Mouse (Mus musculus) right cerebral cortex, postnatal 10 days (tissue): Measurements from ENCODE around the gene Ankrd6.

Source experiments
- DNase-seq, 2 experiments: peaks; one replicate each; pipeline ENCODE4 v3.0.0; 2021; ENCODE audit warnings: low spot score in 2 of 2

The Ankrd6 gene

GRCm38 (mm10) chr4:32951035-32951940 lies 647 bp upstream of the Ankrd6 start:
- DNase-seq: no peak

DNA sequence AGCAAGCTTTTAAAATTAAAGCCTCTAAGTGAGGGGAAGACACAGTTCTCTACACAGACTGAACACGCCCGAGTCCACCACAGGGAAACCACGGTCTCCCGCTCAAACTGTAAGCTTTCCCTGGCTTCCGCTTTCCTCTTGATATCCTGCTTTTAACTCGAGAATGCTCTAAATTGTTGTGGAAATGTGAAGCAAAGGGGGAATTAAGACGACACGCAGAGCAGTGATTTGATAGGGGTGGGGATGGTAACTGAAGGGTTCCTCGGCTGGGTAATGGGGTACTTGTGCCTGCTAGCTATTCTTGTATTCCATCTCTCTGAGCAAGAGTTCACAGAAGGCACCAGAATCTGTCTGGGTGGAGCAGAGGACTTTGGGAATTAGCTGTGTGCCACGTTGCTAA lies 1.9 kb downstream of the Ankrd6 start:
- no peak for DNase-seq

- no peak for DNase-seq
These were observed 3.0 kb downstream of the Ankrd6 start for GRCm38 (mm10) chr4:32947631-32948030.

GRCm38 (mm10) chr4:32940984-32941383 lies 9.7 kb downstream of the Ankrd6 start:
- no peak for DNase-seq

- DNase-seq: no peak
These were observed 10.7 kb downstream of the Ankrd6 start for GRCm38 (mm10) chr4:32939964-32940363.

- peak; percentile 57 to 65 for DNase-seq
These were observed 11.1 kb downstream of the Ankrd6 start for GRCm38 (mm10) chr4:32939521-32939920.

DNA sequence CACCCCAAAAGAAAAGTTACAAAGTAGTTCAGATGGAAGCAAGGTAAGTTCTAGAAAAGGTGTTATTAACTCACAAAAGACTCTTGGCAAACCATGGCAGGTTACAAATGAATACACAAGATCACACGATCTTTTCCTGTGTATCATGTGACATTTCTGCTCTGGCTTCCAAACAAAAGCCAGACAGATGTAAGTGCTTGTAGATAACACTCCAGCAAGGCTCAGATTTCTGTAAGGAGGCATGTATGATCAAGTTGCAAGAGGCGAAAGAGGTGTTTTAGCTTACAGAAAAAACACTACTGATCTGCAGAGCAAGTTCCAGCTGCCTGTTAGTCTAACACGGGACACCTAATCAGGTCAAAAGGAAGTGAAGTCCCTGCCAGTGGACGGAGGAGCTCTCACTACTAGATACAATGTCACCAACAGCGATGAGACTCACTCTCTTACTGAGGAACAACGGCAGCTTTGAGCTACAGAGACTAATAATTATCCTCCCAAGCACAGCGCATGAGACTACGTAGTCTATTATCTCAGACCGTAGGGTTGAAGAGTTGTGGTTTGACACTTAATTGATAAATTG lies 13.8 kb downstream of the Ankrd6 start:
- DNase-seq: no peak

DNA sequence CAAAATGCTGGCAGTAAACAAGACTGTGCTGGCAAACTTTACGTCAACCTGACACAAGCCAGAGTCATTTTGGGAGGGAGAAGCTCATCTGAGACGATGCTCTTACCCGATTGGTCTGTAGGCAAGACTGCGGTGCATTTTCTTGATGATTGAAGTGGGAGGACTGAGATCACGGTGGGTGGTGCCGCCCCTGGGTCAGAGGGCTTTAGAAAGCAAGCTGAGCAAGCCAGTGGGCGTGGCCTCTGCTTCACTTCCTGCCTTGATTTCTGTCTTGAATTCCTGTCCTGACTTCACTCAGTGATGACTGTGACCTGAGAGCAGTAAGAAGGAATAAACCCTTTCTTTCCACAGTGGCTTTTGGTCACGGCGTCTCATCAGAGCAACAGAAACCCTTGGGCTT lies 18.6 kb downstream of the Ankrd6 start:
- DNase-seq: no peak

GRCm38 (mm10) chr4:32929750-32930149 lies 20.9 kb downstream of the Ankrd6 start:
- DNase-seq: no peak

DNA sequence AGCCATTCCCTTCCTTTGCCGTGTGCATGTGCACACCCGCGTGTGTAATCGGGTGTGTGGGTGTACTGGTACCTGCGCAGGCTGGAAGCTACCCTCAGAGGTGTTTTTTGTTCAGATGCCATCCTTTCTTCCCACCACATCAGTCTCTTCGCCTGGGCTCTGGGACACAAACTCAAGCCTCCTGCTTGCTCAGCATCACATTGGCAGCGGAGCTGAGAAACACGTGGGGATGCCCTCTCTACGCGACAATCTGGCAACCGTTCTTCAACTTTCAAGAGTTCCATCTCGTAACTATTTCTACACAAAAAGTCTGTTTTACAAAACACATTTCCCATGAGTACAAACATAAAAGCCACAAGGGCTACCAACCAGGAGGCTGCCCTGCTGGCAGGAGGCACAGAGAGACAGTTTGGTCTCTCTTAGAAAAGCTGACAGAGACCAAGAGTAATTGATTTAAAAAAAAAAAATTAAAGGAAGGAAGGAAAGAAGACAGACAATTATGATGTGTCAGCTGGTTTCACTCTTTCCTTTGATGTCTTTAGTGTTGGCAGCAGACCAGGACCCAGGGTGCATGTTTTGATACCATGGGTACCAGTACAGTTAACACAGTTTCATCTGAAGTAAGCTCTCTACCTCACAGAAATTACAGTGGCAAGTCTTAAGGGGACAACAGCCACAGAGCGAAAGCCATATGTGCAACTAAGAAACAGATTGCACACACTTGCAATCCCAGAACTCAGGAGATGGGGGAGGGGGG lies 21.8 kb downstream of the Ankrd6 start:
- peak; percentile 45 to 50 for DNase-seq

- DNase-seq: no peak
These were observed 26.7 kb downstream of the Ankrd6 start for GRCm38 (mm10) chr4:32923891-32924294.

- DNase-seq: peak; percentile 67 to 79
These were observed 27.2 kb downstream of the Ankrd6 start for GRCm38 (mm10) chr4:32923436-32923835.

DNA sequence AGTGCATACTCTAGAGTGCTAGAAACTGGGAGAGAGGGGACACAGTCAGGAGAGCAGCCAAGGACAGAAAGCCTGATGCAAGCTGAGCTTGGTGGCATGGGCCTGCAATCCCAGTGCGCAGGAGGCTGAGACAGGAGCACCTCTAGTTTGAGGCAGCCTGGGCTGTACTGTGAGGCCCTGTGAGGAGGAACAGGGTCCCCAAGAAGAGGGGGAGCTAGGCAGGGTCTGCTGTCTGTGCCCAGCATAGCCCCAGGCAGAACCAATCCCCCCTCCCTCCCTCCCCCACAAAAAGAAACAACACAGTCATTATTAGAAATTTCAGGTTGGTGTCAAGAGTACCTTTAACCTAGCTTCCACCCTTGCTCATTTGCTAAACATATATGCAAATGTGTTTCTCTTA lies 27.8 kb downstream of the Ankrd6 start:
- no peak for DNase-seq

DNA sequence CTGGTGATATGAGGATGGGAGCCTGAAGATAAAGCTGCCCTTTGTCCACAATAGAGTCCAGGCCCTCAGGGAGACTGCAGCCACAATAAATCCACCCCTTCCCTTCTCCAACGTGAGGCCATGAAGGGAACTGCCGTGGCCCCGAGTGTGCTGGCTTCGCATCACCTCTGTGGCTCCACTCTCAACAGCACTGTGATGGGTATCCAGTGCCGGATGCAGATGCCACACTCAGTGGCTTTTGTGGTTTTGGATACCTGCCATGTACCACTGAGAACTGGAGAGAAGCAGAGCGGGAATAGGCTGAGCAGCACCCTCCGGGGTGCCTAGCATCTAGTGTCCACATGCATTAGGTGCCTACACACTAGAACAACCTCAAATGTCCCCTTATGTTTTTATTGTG lies 29.8 kb downstream of the Ankrd6 start:
- DNase-seq: no peak

DNA sequence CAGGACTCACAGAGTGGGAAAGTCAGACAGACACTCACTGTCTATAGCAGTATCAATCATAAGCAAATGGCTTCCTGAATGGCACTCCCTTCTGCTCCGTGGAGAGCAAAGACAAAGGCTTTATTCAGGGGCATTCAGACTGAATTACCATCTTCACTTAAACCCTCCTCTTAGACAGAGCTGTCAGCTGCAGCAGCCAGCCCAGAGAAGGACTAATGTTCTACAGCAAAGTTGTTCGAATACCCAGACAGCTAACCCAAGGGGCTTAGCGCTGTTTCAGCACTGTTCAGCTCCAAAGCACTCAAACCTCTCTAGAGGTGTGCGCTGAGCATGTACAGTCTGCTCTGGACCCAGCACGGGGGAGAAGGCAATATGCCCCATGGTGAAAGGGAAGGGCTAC lies 32.1 kb downstream of the Ankrd6 start:
- DNase-seq: no peak

DNA sequence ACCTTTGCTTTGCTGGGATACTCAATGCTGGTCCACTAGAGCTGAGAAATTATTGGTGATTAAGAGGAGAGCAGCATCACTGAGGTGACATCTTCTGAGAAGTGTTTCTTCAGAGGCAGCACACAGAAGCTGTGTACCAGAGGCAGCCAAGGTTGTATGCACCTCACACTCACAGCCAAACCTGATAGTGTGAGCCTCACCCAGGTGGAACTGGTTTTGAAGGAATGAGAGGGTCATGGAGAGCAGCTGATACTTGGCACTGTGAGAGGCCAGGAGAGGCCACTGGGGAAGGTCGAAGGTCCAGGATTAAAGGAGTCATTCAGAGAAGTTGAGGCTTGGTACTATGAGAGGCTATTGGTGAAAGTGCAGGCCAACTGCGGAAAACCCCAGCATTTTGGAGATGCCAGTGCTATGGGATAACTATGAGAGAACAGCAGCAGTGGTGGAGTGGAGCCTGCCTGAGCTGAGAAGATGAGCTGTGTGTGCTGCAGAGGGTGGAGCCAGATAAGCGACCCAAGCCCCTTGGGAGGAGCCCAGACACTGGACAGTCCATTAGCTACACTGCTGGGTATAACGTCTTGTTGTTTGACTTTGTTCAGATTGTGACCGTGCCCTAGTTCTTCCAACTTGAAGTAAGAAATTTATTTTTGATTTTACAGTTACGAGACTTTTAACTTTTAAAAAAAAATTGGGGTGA lies 33.8 kb downstream of the Ankrd6 start:
- DNase-seq: no peak

GRCm38 (mm10) chr4:32915928-32916327 lies 34.7 kb downstream of the Ankrd6 start:
- no peak for DNase-seq

DNA sequence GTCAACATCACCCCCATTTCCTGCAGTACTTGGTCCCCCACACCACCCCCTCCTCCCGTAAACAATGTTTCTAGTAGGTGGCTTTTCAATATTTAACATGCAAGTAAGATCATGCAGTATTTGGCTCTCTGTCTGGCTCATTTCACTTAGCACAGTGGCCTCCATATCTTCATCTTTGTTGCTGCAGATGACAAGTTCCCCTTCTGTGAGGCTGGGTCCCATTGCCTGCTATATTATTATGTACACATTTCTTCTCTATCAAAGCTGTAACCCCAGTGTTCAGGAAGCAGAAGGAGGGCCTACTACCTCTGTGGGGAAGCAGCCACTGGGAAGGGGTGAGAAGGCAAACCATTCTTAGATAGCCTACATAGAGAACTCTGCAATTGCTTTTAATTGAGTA lies 40.6 kb downstream of the Ankrd6 start:
- DNase-seq: no peak

- no peak for DNase-seq
These were observed 41.2 kb downstream of the Ankrd6 start for GRCm38 (mm10) chr4:32909241-32909979.

DNA sequence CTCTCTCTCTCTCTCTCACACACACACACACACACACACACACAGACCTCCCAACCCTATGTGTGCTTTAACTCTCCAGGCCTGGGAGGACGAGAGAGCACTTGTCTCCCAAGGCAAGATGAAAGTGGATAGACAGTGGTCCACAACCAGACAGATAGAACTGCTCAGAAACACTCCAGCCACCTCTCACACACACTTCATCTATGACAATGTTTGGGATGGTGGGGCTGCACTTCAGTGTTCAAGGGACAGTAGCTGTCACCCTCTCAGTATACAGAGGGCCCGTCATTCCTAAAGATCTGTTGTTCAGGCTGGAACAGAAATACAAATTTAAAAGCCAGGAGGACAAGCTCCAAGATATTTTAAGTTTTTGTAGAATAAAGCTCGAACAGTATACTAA lies 43.0 kb downstream of the Ankrd6 start:
- no peak for DNase-seq

DNA sequence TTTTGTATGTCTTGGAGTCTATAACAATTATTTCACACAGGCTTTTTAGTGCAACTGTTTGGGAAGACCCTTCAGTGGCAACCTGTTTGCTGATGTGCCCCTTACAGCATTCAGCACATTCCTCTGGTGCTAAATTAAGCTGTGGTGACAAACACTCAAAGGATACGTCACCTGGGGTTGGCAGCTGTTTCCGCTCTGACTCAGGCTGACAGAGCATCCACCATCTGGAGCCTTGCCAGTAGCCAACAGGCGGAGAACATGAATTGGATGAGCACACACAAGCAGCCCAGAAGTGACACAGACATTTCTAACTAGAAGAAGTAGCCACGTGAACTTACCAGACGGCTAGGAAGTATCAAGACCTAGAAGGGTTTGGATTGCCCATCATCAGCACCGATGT lies 44.0 kb downstream of the Ankrd6 start:
- DNase-seq: peak; percentile 70 to 72
